10 mouse cellular contexts compared by ENCODE assay signal in genomic region chr13:56296659-56297020, GRCm38 (mm10). TPM values are rescaled to one million over a fixed set of nuclear protein-coding genes. Genes with fewer than 3 reads are reported as not detected.
DNase-seq lines count a peak whose midpoint lies in the region; ATAC-seq lines count a peak whose summit lies in the region.
"Had no signal": no experiment of that assay in that cellular context is flagged by ENCODE, and none has a peak within 500 bp of the region (broad histone marks: within the 10 kb centered on the region; RNA-seq: fewer than 3 reads in every experiment).

No protein-coding gene starts in this region.

- WGBS in heart, embryonic 10.5 days: 6% methylated on average over 8 of the region's 8 CpGs
- WGBS in neural tube, embryonic 11.5 days: 8% methylated on average over 8 of the region's 8 CpGs
- 5% methylated on average over 8 of the region's 8 CpGs for WGBS in limb, embryonic 11.5 days

- H3K36me3 ChIP-seq in heart, embryonic 10.5 days: no peaks in the 10 kb centered on the region
- H3K36me3 ChIP-seq in neural tube, embryonic 11.5 days (ENCODE audit: control insufficient read depth, insufficient read depth, low read length): no peaks in the 10 kb centered on the region
- no peaks in the 10 kb centered on the region; the same call in 1 of the 2 replicates for H3K36me3 ChIP-seq in limb, embryonic 11.5 days (ENCODE audit: control insufficient read depth, insufficient read depth, low read length)

- H3K4me2 ChIP-seq in neural tube, embryonic 11.5 days (ENCODE audit: low read depth): peak overlapping the region; percentile 83
- peak overlapping the region; percentile 82 for H3K4me2 ChIP-seq in limb, embryonic 11.5 days (ENCODE audit: low read depth, severe bottlenecking)

- no peak for DNase-seq in heart, embryonic 10.5 days (ENCODE audit: low spot score)
- DNase-seq in heart, postnatal 25 days (ENCODE audit: low spot score): no peak
- no peak for DNase-seq in neural tube, embryonic 11.5 days (ENCODE audit: low spot score)
- no peak for DNase-seq in neural tube, embryonic 10.5 days (ENCODE audit: extremely low spot score, low spot score)
- no peak for DNase-seq in limb, embryonic 11.5 days (ENCODE audit: low spot score)
- no peak for DNase-seq in urinary bladder, postnatal 25 days (ENCODE audit: low spot score)
- DNase-seq in adrenal gland, adult 18-20 months (ENCODE audit: low spot score in 2 of 2): no peak

- peaks cover 87% of the 10 kb centered on the region for H3K27me3 ChIP-seq in heart, embryonic 10.5 days (ENCODE audit: insufficient read depth, poor library complexity, severe bottlenecking)
- peaks cover 46% of the 10 kb centered on the region for H3K27me3 ChIP-seq in neural tube, embryonic 11.5 days (ENCODE audit: control insufficient read depth, insufficient read depth, low read length)
- H3K27me3 ChIP-seq in limb, embryonic 11.5 days (ENCODE audit: control insufficient read depth, insufficient read depth, low read length): peaks cover 27% of the 10 kb centered on the region

- H3K9ac ChIP-seq in neural tube, embryonic 11.5 days (ENCODE audit: low read length): no peak overlapping the region
- H3K9ac ChIP-seq in limb, embryonic 11.5 days (ENCODE audit: low read length): peak overlapping the region; percentile 84

- intact Hi-C loops in heart, postnatal 25 days (cut with DNase I): no loop called here

- H3K4me1 ChIP-seq in heart, embryonic 10.5 days: peaks cover 21% of the 10 kb centered on the region
- H3K4me1 ChIP-seq in neural tube, embryonic 11.5 days (ENCODE audit: control insufficient read depth, insufficient read depth, low read length): peaks cover 19% of the 10 kb centered on the region; the same call in 1 of the 2 replicates
- peaks cover 21% of the 10 kb centered on the region for H3K4me1 ChIP-seq in limb, embryonic 11.5 days (ENCODE audit: control insufficient read depth, insufficient read depth, low read length)

- H3K4me3 ChIP-seq in heart, embryonic 10.5 days: peak overlapping the region; percentile 71
- peak overlapping the region; percentile 46 for H3K4me3 ChIP-seq in neural tube, embryonic 11.5 days (ENCODE audit: low read depth, low read length)
- peak overlapping the region; percentile 64 for H3K4me3 ChIP-seq in limb, embryonic 11.5 days (ENCODE audit: low read depth, low read length)

- H3K9me3 ChIP-seq in heart, embryonic 10.5 days: no peaks in the 10 kb centered on the region
- no peaks in the 10 kb centered on the region for H3K9me3 ChIP-seq in neural tube, embryonic 11.5 days (ENCODE audit: control insufficient read depth, low read length)
- H3K9me3 ChIP-seq in limb, embryonic 11.5 days (ENCODE audit: control insufficient read depth, low read length): no peaks in the 10 kb centered on the region

- no peak for ATAC-seq in neural tube, embryonic 11.5 days (ENCODE audit: insufficient read depth, low FRiP score, low TSS enrichment)
- no peak for ATAC-seq in limb, embryonic 11.5 days (ENCODE audit: insufficient number of reproducible peaks, low FRiP score, low TSS enrichment, low read depth)
- ATAC-seq in erythroid progenitor cell, adult 5-6 weeks (replicated peaks; ENCODE audit: low FRiP score, poor library complexity, severe bottlenecking): no peak
- ATAC-seq: CD4-positive, CD25-positive, alpha-beta regulatory T cell, adult 4 months had no signal

- H3K27ac ChIP-seq in heart, embryonic 10.5 days: no peak overlapping the region
- no peak overlapping the region for H3K27ac ChIP-seq in neural tube, embryonic 11.5 days (ENCODE audit: low read depth, low read length)
- no peak overlapping the region for H3K27ac ChIP-seq in limb, embryonic 11.5 days (replicated peaks; ENCODE audit: low read depth, low read length)

RNA-seq across cellular contexts. Expression of gene Cxcl14, which starts 0.3 kb away (rescaled TPM):
- polyA plus RNA-seq in heart, embryonic 10.5 days (2016; fragmentation: Nextera tagmentation; extraction: Ambion mirVana): 1.6 and 8.6 TPM in 2 replicates
- 1 to 10 TPM; 1.7 to 1.8 TPM for total RNA-seq in heart, postnatal 25 days (2021)
- polyA plus RNA-seq in neural tube, embryonic 11.5 days (2014; fragmentation: Nextera tagmentation; extraction: Ambion mirVana): 35.7 and 42.4 TPM in 2 replicates
- polyA plus RNA-seq in limb, embryonic 11.5 days (2014; fragmentation: Nextera tagmentation; extraction: Ambion mirVana): 145 and 157 TPM in 2 replicates
- 10 to 100 TPM; 60.1 to 60.7 TPM for total RNA-seq in adrenal gland, adult 18-20 months (2021)
- total RNA-seq in erythroid progenitor cell, adult 5-6 weeks (2015; ENCODE audit: low replicate concordance): 1.1 and 2.9 TPM in 2 replicates
- total RNA-seq in erythroid progenitor cell, adult 5-6 weeks (2017; ENCODE audit: low replicate concordance): 1.9 and 2.6 TPM in 2 replicates
- polyA plus RNA-seq: CD4-positive, CD25-positive, alpha-beta regulatory T cell, adult 4 months had no signal

RNA-seq across cellular contexts. Expression of gene Neurog1, which starts 44.7 kb away (rescaled TPM):
- 0.09 and 0.20 TPM in 2 replicates for polyA plus RNA-seq in heart, embryonic 10.5 days (2016; fragmentation: Nextera tagmentation; extraction: Ambion mirVana)
- not detected for total RNA-seq in heart, postnatal 25 days (2021)
- polyA plus RNA-seq in neural tube, embryonic 11.5 days (2014; fragmentation: Nextera tagmentation; extraction: Ambion mirVana): 37.3 and 44.0 TPM in 2 replicates
- polyA plus RNA-seq in limb, embryonic 11.5 days (2014; fragmentation: Nextera tagmentation; extraction: Ambion mirVana): not detected in 2 replicates
- total RNA-seq in adrenal gland, adult 18-20 months (2021): not detected
- total RNA-seq in erythroid progenitor cell, adult 5-6 weeks (2015; ENCODE audit: low replicate concordance): not detected in 2 replicates
- total RNA-seq in erythroid progenitor cell, adult 5-6 weeks (2017; ENCODE audit: low replicate concordance): not detected in 2 replicates
- polyA plus RNA-seq: CD4-positive, CD25-positive, alpha-beta regulatory T cell, adult 4 months; large intestine, adult 2 months had no signal

Comparison
In these comparisons a context has a peak if more than half of its experiments do, and no peak if none do; other contexts are left out.
1. RNA of gene Cxcl14, which starts 0.3 kb away (total RNA-seq): 60.1 to 60.7 TPM in adrenal gland, adult 18-20 months; 1.1 to 2.9 TPM in erythroid progenitor cell, adult 5-6 weeks and 1.7 to 1.8 TPM in heart, postnatal 25 days; every median in the first group is over 10 times any median in the second.
2. Peak in every context shown above with its lines, with median percentiles within 50 percentile points of each other: H3K4me3 ChIP-seq.